Comparison of ENCODE assay signal across 8 mouse cellular contexts in genomic region chr10:79766508-79767325, GRCm38 (mm10). TPM values are rescaled to one million over a fixed set of nuclear protein-coding genes. Genes with fewer than 3 reads are reported as not detected.
DNase-seq lines count a peak whose midpoint lies in the region; ATAC-seq and TF ChIP-seq lines count a peak whose summit lies in the region.

Rnf126 (minus strand) TSS chr10:79766952.

- peak; percentile 98 for ATAC-seq in G1E (ENCODE audit: extremely low read depth, insufficient number of reproducible peaks, low FRiP score, poor library complexity, severe bottlenecking)
- peak; percentile 82 for ATAC-seq in forebrain, embryonic 16.5 days
- peak; percentile 91 for ATAC-seq in lung, embryonic 14.5 days (ENCODE audit: insufficient read depth)

- H3K4me3 ChIP-seq in G1E (ENCODE audit: low read depth, low read length): peak within 1 kb of the TSS; percentile 98
- H3K4me3 ChIP-seq in forebrain, embryonic 16.5 days (replicated peaks; ENCODE audit: low read length): peak within 1 kb of the TSS; percentile 94
- H3K4me3 ChIP-seq in layer of hippocampus, adult 2 months: peak within 1 kb of the TSS; percentile 94
- peak within 1 kb of the TSS; percentile 87 for H3K4me3 ChIP-seq in lung, embryonic 14.5 days (ENCODE audit: low read depth, low read length)
- peak within 1 kb of the TSS; percentile 91 for H3K4me3 ChIP-seq in olfactory bulb, adult 2 months (ENCODE audit: insufficient read depth, low read depth, low read length)
- peak within 1 kb of the TSS; percentile 90 for H3K4me3 ChIP-seq in thymus, adult 2 months (ENCODE audit: control insufficient read depth, insufficient read depth, low read length)

- H3K36me3 ChIP-seq in G1E (replicated peaks): peaks cover 42% of the 10 kb centered on the region
- H3K36me3 ChIP-seq in forebrain, embryonic 16.5 days (ENCODE audit: control insufficient read depth, insufficient read depth): peaks cover 3% of the 10 kb centered on the region; the same call in 1 of the 2 replicates
- peaks cover 13% of the 10 kb centered on the region for H3K36me3 ChIP-seq in lung, embryonic 14.5 days (ENCODE audit: insufficient read depth)
- peaks cover 6% of the 10 kb centered on the region for H3K36me3 ChIP-seq in thymus, adult 2 months (ENCODE audit: control insufficient read depth, insufficient read depth, low read length)

- H3K27ac ChIP-seq in forebrain, embryonic 16.5 days (ENCODE audit: low read length): peak within 1 kb of the TSS; percentile 95
- H3K27ac ChIP-seq in layer of hippocampus, adult 2 months: peak within 1 kb of the TSS; percentile 97
- peak within 1 kb of the TSS; percentile 88 for H3K27ac ChIP-seq in lung, embryonic 14.5 days (ENCODE audit: low read depth)
- H3K27ac ChIP-seq in olfactory bulb, adult 2 months (ENCODE audit: insufficient read depth, low read depth, low read length): peak within 1 kb of the TSS; percentile 96
- H3K27ac ChIP-seq in thymus, adult 2 months (ENCODE audit: control insufficient read depth, insufficient read depth, low read length): peak within 1 kb of the TSS; percentile 11; the same call in 1 of the 2 replicates

- under 1% methylated on average over 100 of the region's 101 CpGs for WGBS in forebrain, embryonic 16.5 days
- under 1% methylated on average over 97 of the region's 101 CpGs for WGBS in lung, embryonic 14.5 days
- WGBS in olfactory bulb, adult 2 months: 1% methylated on average over 101 of the region's 101 CpGs
- under 1% methylated on average over 101 of the region's 101 CpGs for WGBS in thymus, adult 2 months

- peak within 1 kb of the TSS; percentile 94 for H3K9ac ChIP-seq in forebrain, embryonic 16.5 days (replicated peaks; ENCODE audit: low read depth, low read length)
- H3K9ac ChIP-seq in lung, embryonic 14.5 days: peak within 1 kb of the TSS; percentile 90

- no peaks in the 10 kb centered on the region for H3K9me3 ChIP-seq in G1E (replicated peaks)
- H3K9me3 ChIP-seq in forebrain, embryonic 16.5 days (ENCODE audit: control insufficient read depth, low read length): no peaks in the 10 kb centered on the region
- no peaks in the 10 kb centered on the region for H3K9me3 ChIP-seq in lung, embryonic 14.5 days (ENCODE audit: low read depth, low read length)

- intact Hi-C loops in heart, postnatal 36 days (cut with DNase I): no loop called here

- H3K4me2 ChIP-seq in forebrain, embryonic 16.5 days (ENCODE audit: low read length): peak within 1 kb of the TSS; percentile 71
- H3K4me2 ChIP-seq in lung, embryonic 14.5 days: peak within 1 kb of the TSS; percentile 97

- DNase-seq in G1E (ENCODE audit: low spot score): peak; percentile 99
- peak; percentile 97 to 100 for DNase-seq in cerebellum, adult 18-20 months
- DNase-seq in heart, postnatal 36 days: peak; percentile 99 to 100
- DNase-seq in layer of hippocampus, adult 2 months (ENCODE audit: low spot score in 2 of 2): peak; percentile 97 to 98
- DNase-seq in lung, embryonic 14.5 days: peak; percentile 100
- DNase-seq in thymus, adult 2 months: peak; percentile 100

- no peak for TF ChIP-seq CTCF in G1E (IDR thresholded peaks at IDR 0.05; ENCODE audit: low read depth, low read length)
- TF ChIP-seq CTCF in layer of hippocampus, adult 2 months (conservative IDR thresholded peaks at IDR 0.05): no peak
- TF ChIP-seq CTCF in lung, embryonic 14.5 days (IDR thresholded peaks at IDR 0.05; ENCODE audit: low read depth): no peak
- no peak for TF ChIP-seq CTCF in olfactory bulb, adult 2 months (IDR thresholded peaks at IDR 0.05; ENCODE audit: insufficient read depth, low read depth, low read length)
- peak; percentile 51; the same call in 1 of the 2 replicates for TF ChIP-seq CTCF in thymus, adult 2 months (IDR thresholded peaks at IDR 0.05; ENCODE audit: borderline replicate concordance, control insufficient read depth, extremely low read depth, insufficient read depth, low read length, poor library complexity)

- TF ChIP-seq POLR2A in olfactory bulb, adult 2 months (IDR thresholded peaks at IDR 0.05; ENCODE audit: insufficient read depth, low read depth, low read length): peak; percentile 34
- peak; percentile 72; the same call in 1 of the 2 replicates for TF ChIP-seq POLR2A in thymus, adult 2 months (IDR thresholded peaks at IDR 0.05; ENCODE audit: control insufficient read depth, extremely low read depth, insufficient read depth, low read length, poor library complexity)

- peaks cover 59% of the 10 kb centered on the region for H3K4me1 ChIP-seq in G1E (ENCODE audit: insufficient read depth, low read depth, low read length)
- peaks cover 31% of the 10 kb centered on the region for H3K4me1 ChIP-seq in forebrain, embryonic 16.5 days (replicated peaks; ENCODE audit: control insufficient read depth, insufficient read depth, low read length)
- peaks cover 8% of the 10 kb centered on the region for H3K4me1 ChIP-seq in lung, embryonic 14.5 days (ENCODE audit: insufficient read depth)
- H3K4me1 ChIP-seq in olfactory bulb, adult 2 months (ENCODE audit: control insufficient read depth, insufficient read depth, low read length): peaks cover 35% of the 10 kb centered on the region
- H3K4me1 ChIP-seq in thymus, adult 2 months (replicated peaks; ENCODE audit: control insufficient read depth, insufficient read depth, low read length): peaks cover 38% of the 10 kb centered on the region

- no peaks in the 10 kb centered on the region for H3K27me3 ChIP-seq in G1E (ENCODE audit: insufficient read depth, low read length)
- no peaks in the 10 kb centered on the region for H3K27me3 ChIP-seq in forebrain, embryonic 16.5 days (replicated peaks; ENCODE audit: control insufficient read depth, insufficient read depth, low read length)
- H3K27me3 ChIP-seq in lung, embryonic 14.5 days (ENCODE audit: insufficient read depth, low read length): no peaks in the 10 kb centered on the region
- no peaks in the 10 kb centered on the region for H3K27me3 ChIP-seq in thymus, adult 2 months (ENCODE audit: control insufficient read depth, insufficient read depth, low read length)

RNA-seq across cellular contexts. Expression of gene Rnf126, which starts in this region (rescaled TPM):
- total RNA-seq in G1E (2014; fragmentation: Nextera tagmentation) (109 and 129 TPM in 2 replicates), G1E (2017) (23.5 and 25.2 TPM in 2 replicates)
- 353 and 382 TPM in 2 replicates for polyA plus RNA-seq in G1E (2012)
- polyA plus RNA-seq in forebrain, embryonic 16.5 days (2015; fragmentation: Nextera tagmentation; extraction: Ambion mirVana): 85.8 and 87.2 TPM in 2 replicates
- total RNA-seq in heart, postnatal 36 days (2021): 10 to 100 TPM; 23.6 to 24.6 TPM
- total RNA-seq in layer of hippocampus, adult 2 months (2021): 10 to 100 TPM; 85.0 to 88.3 TPM
- polyA plus RNA-seq in lung, embryonic 14.5 days (2014; fragmentation: Nextera tagmentation; extraction: Ambion mirVana): 107 and 123 TPM in 2 replicates
- not detected in 2 replicates for polyA plus RNA-seq in olfactory bulb, adult 2 months (2012; ENCODE audit: insufficient read depth, insufficient read length, low replicate concordance, missing spikeins)
- polyA plus RNA-seq in thymus, adult 2 months (2012; rRNA removed): 375 and 472 TPM in 2 replicates

Comparison
In these comparisons a context has a peak if more than half of its experiments do, and no peak if none do; other contexts are left out.
1. Peak in every context shown above with its lines: DNase-seq, ATAC-seq, H3K4me3 ChIP-seq and H3K27ac ChIP-seq.
2. H3K27ac ChIP-seq: peak in every context shown above with its lines; median percentile 97 in layer of hippocampus, adult 2 months; 96 in olfactory bulb, adult 2 months; 95 in forebrain, embryonic 16.5 days; 88 in lung, embryonic 14.5 days; 11 in thymus, adult 2 months.